Mouse (Mus musculus) CH12.LX (cell line): Measurements from ENCODE around the gene Fam169b.

ENCODE experiments used
- BHLHE40 ChIP-seq: IDR thresholded peaks from 2 replicates; pipeline ENCODE4 v1.6.1; 2011; ENCODE audit warnings: mild to moderate bottlenecking, low read depth, low read length, improper control_type of control experiment
- CHD1 ChIP-seq: IDR thresholded peaks from 2 replicates; pipeline ENCODE4 v1.6.1; 2012; ENCODE audit warnings: low read depth, low read length, improper control_type of control experiment, inconsistent platforms
- CTCF ChIP-seq, 2 experiments: IDR thresholded peaks in 1 of 2; conservative IDR thresholded peaks in 1 of 2; 2 replicates each; pipeline ENCODE4 v1.5.1; 2011 to 2012; ENCODE audit warnings: low read depth in 2 of 2, low read length in 2 of 2, improper control_type of control experiment in 1 of 2, inconsistent platforms in 1 of 2, mild to moderate bottlenecking in 1 of 2, moderate library complexity in 1 of 2
- E2F4 ChIP-seq: IDR thresholded peaks from 2 replicates; pipeline ENCODE4 v1.6.1; 2011; ENCODE audit warnings: low read depth, low read length, improper control_type of control experiment; ENCODE audit not compliant: insufficient replicate concordance
- EP300 ChIP-seq: IDR thresholded peaks from 2 replicates; pipeline ENCODE4 v1.6.1; 2011; ENCODE audit warnings: low read length, improper control_type of control experiment
- GABPA ChIP-seq: IDR thresholded peaks from 2 replicates; pipeline ENCODE4 v1.6.1; 2012; ENCODE audit warnings: low read depth, low read length, improper control_type of control experiment, inconsistent platforms; ENCODE audit not compliant: insufficient replicate concordance
- HCFC1 ChIP-seq: IDR thresholded peaks from 2 replicates; pipeline ENCODE4 v1.6.1; 2012; ENCODE audit warnings: low read depth, mild to moderate bottlenecking, inconsistent platforms, low read length, improper control_type of control experiment
- KAT2A ChIP-seq: IDR thresholded peaks from 2 replicates; pipeline ENCODE4 v1.6.1; 2012; ENCODE audit warnings: low read length, improper control_type of control experiment, inconsistent platforms; ENCODE audit not compliant: insufficient replicate concordance
- NRF1 ChIP-seq: IDR thresholded peaks from 2 replicates; pipeline ENCODE4 v1.6.1; 2014; ENCODE audit warnings: low read depth, mild to moderate bottlenecking, inconsistent platforms, low read length, improper control_type of control experiment, moderate library complexity
- POLR2A ChIP-seq: IDR thresholded peaks from 2 replicates; pipeline ENCODE4 v1.6.1; 2011; ENCODE audit warnings: low read depth, mild to moderate bottlenecking, improper control_type of control experiment, low read length
- SMC3 ChIP-seq: IDR thresholded peaks from 2 replicates; pipeline ENCODE4 v1.6.1; 2011; ENCODE audit warnings: low read depth, low read length, improper control_type of control experiment
- TBP ChIP-seq: conservative IDR thresholded peaks from 2 replicates; pipeline ENCODE4 v1.6.1; 2011; ENCODE audit warnings: low read depth, low read length, improper control_type of control experiment
- ZC3H11A ChIP-seq: IDR thresholded peaks from 2 replicates; pipeline ENCODE4 v1.6.1; 2012; ENCODE audit warnings: low read depth, mild to moderate bottlenecking, inconsistent platforms, low read length, improper control_type of control experiment
- ZNF384 ChIP-seq: IDR thresholded peaks from 2 replicates; pipeline ENCODE4 v1.6.1; 2012; ENCODE audit warnings: low read depth, low read length, improper control_type of control experiment, inconsistent platforms

- TF ChIP-seq HCFC1 (no peak), POLR2A (no peak), CTCF (conservative IDR thresholded peaks at IDR 0.05 in 1 of 2, IDR thresholded peaks at IDR 0.05 in 1 of 2; ENCODE audit: low read depth in 2 of 2, low read length in 2 of 2) (no peak), ZC3H11A (no peak), E2F4 (no peak), TBP (no peak), ZNF384 (no peak), CHD1 (no peak), KAT2A (no peak), GABPA (no peak), BHLHE40 (no peak), EP300 (no peak), NRF1 (no peak), SMC3 (no peak)
These were observed 33.1 kb downstream of the Fam169b start for GRCm38 (mm10) chr7:68306756-68307155.
